Mouse (Mus musculus): Measurements from ENCODE around the gene Cpe. TPM values are rescaled to one million over a fixed set of nuclear protein-coding genes. Genes with fewer than 3 reads are reported as not detected.

The Cpe gene
- total RNA-seq (2012; rRNA removed) (0.04 and 0.13 TPM in 2 replicates), total RNA-seq (2014; rRNA removed) (not detected in 2 replicates), polyA plus RNA-seq (2012; ENCODE audit: insufficient read length, low read depth) (not detected in 2 replicates)

DNA sequence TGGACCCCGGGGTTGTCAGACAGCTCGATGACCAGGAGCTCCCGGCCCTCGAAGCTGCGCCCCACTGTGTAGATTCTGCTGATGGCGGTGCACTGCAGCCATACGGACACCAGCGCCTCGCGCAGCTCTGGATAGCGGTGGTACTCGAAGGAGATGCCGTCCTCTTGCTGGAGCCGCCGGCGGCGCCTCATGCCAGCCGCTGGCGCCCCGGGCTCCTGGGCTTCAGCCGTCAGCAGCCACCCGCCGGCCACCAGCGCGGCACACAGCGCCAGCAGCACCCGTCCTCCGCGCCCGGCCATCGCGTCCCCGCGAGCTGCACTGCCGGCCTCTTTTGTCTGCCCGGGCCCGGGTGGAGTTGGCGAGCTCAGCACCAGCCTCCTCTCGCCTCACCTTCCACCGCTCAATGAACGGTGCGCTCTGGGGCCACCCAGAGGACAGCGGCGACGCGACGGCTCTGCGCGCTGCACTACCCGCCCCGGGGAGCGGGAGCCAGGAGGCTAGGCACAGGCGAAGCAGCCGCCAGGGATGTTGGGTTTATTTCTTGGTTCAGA lies at the start of gene Cpe:
Cpe (minus strand) TSS at position 404 of the 551 bp plus-strand sequence.
- Histone ChIP-seq H3K27me3 (replicated peaks) (no peaks in the 10 kb centered on the region), H3K4me1 (ENCODE audit: control insufficient read depth in 1 of 2, insufficient read depth in 2 of 2) (no peaks in the 10 kb centered on the region), H3K4me2 (ENCODE audit: insufficient read depth, low read depth, poor library complexity, severe bottlenecking) (no peak within 1 kb of the TSS), H3K79me2 (replicated peaks; ENCODE audit: control insufficient read depth, extremely low read depth, insufficient read depth, poor library complexity, severe bottlenecking) (no peaks in the 10 kb centered on the region), H3K9me3 (replicated peaks; ENCODE audit: low read length) (no peaks in the 10 kb centered on the region), H3K9ac (ENCODE audit: insufficient read depth, low read depth) (no peak within 1 kb of the TSS), H3K27ac (ENCODE audit: insufficient read depth, low read depth) (no peak within 1 kb of the TSS), H3K4me3 (replicated peaks in 1 of 3; ENCODE audit: low read depth in 2 of 3, low read length in 2 of 3, poor library complexity in 1 of 3) (no peak within 1 kb of the TSS), H3K36me3 (replicated peaks in 1 of 2; ENCODE audit: control insufficient read depth in 1 of 2, insufficient read depth in 1 of 2, low read length in 1 of 2) (no peaks in the 10 kb centered on the region)
- DNase-seq (ENCODE audit: extremely low read depth), result no peak
- no peak for TF ChIP-seq USF1 (IDR thresholded peaks at IDR 0.05; ENCODE audit: low read depth, low read length)
- TF ChIP-seq POLR2AphosphoS2 (IDR thresholded peaks at IDR 0.05; ENCODE audit: low read depth, low read length), result no peak
- no peak for TF ChIP-seq SMC3 (IDR thresholded peaks at IDR 0.05; ENCODE audit: low read depth, low read length)
- no peak for TF ChIP-seq SIN3A (IDR thresholded peaks at IDR 0.05; ENCODE audit: low read length)
- no peak for TF ChIP-seq TBP (conservative IDR thresholded peaks at IDR 0.05; ENCODE audit: low read depth, low read length)
- no peak for TF ChIP-seq TCF12 (IDR thresholded peaks at IDR 0.05; ENCODE audit: low read depth, low read length)
- no peak for TF ChIP-seq MEF2A (IDR thresholded peaks at IDR 0.05; ENCODE audit: borderline replicate concordance, low read depth, low read length)
- TF ChIP-seq CHD1 (IDR thresholded peaks at IDR 0.05; ENCODE audit: low read depth, low read length), result no peak
- no peak for TF ChIP-seq CHD2 (IDR thresholded peaks at IDR 0.05; ENCODE audit: low read length)
- no peak for TF ChIP-seq RAD21 (IDR thresholded peaks at IDR 0.05; ENCODE audit: low read depth, low read length)
- TF ChIP-seq MYC (IDR thresholded peaks at IDR 0.05; ENCODE audit: low read depth, low read length), result no peak
- no peak for TF ChIP-seq ZNF384 (IDR thresholded peaks at IDR 0.05; ENCODE audit: low read depth, low read length)
- dilution Hi-C loops (cut with MboI; ENCODE audit: extremely low pct_ligation_motif_present, extremely low pct_unique_long_range_greater_than_20kb, low sequenced_read_pairs), result no loop called here
- in situ Hi-C loops (cut with MboI; ENCODE audit: low pct_ligation_motif_present, low pct_unique_long_range_greater_than_20kb, low sequenced_read_pairs), result no loop called here

DNA sequence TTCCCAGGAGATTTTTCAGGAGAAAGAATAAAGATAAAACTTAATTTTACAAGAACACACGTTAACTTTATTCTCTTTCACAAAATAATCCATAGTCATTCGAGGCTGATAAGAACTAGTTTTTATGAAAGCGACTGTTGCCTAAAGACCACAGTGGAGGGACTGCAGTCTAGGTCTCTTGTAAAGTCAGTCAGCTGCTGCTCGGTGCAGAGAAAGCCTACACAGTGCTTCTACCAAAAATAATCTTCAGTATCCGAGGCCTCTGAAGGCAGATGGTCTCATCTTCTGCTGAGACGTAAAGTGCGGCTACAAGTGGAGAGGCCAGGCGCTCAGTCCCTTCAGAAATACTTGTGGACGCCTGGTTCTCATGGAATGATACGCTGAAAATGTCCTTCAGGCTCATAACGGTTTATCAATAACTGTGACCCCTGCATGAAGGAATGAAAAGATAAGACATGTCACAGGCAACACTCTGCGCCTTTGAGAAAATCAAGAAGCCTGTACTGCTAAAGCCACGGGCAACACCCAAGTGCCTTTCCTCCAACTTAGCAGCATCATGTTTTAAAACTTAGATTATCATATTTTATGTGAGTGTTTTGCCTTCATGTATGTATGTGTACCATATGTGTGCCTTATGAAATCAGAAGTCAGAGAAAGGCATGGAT lies 47.8 kb upstream of the Cpe start:
- TF ChIP-seq MAZ (IDR thresholded peaks at IDR 0.05; ENCODE audit: low read depth, low read length) (no peak), NRF1 (IDR thresholded peaks at IDR 0.05; ENCODE audit: low read depth, low read length) (no peak)
- in situ Hi-C loops (cut with MboI; ENCODE audit: low pct_ligation_motif_present, low pct_unique_long_range_greater_than_20kb, low sequenced_read_pairs), result loop anchor here (25.0 kb wide), 1 partner anchor 197 kb away; the partner anchor contains the start of gene Tmem192
- no peaks in the 10 kb centered on the region for H3K9me3 ChIP-seq (replicated peaks; ENCODE audit: low read length)
- H3K4me3 ChIP-seq (replicated peaks in 1 of 3; ENCODE audit: low read depth in 2 of 3, low read length in 2 of 3, poor library complexity in 1 of 3), result no peak overlapping the region
- dilution Hi-C loops (cut with MboI; ENCODE audit: extremely low pct_ligation_motif_present, extremely low pct_unique_long_range_greater_than_20kb, low sequenced_read_pairs), result no loop called here
- H3K9ac ChIP-seq (ENCODE audit: insufficient read depth, low read depth), result no peak overlapping the region
- no peaks in the 10 kb centered on the region for H3K79me2 ChIP-seq (replicated peaks; ENCODE audit: control insufficient read depth, extremely low read depth, insufficient read depth, poor library complexity, severe bottlenecking)
- peaks cover 4 to 18% of the 10 kb centered on the region in 2 experiments; a peak in 2 of 4 replicates for H3K4me1 ChIP-seq (ENCODE audit: control insufficient read depth in 1 of 2, insufficient read depth in 2 of 2)
- H3K27me3 ChIP-seq (replicated peaks), result no peaks in the 10 kb centered on the region
- no peak overlapping the region for H3K4me2 ChIP-seq (ENCODE audit: insufficient read depth, low read depth, poor library complexity, severe bottlenecking)
- no peak overlapping the region for H3K27ac ChIP-seq (ENCODE audit: insufficient read depth, low read depth)
- peaks cover 3 to 24% of the 10 kb centered on the region in 2 experiments for H3K36me3 ChIP-seq (replicated peaks in 1 of 2; ENCODE audit: control insufficient read depth in 1 of 2, insufficient read depth in 1 of 2, low read length in 1 of 2)
- no peak for DNase-seq (ENCODE audit: extremely low read depth)

Data from CH12.LX (cell line).